Mouse (Mus musculus) gastrocnemius, adult 2 months (tissue): Measurements from ENCODE around the gene U2af1. TPM values are rescaled to one million over a fixed set of nuclear protein-coding genes. Genes with fewer than 3 reads are reported as not detected.

Source experiments
- DNase-seq: peaks from one replicate; pipeline ENCODE4 v3.0.0; 2022
- H3K27ac ChIP-seq: fragments of 200-600 bp; 2 replicates; pipeline ENCODE4 v1.8.1; 2022; ENCODE audit warnings: mild to moderate bottlenecking
- H3K4me3 ChIP-seq: fragments of 200-600 bp; 2 replicates; pipeline ENCODE4 v1.8.1; 2022; ENCODE audit warnings: mild to moderate bottlenecking, moderate library complexity
- CTCF ChIP-seq: fragments of 200-600 bp; IDR thresholded peaks from 2 replicates; pipeline ENCODE4 v1.8.1; 2022; ENCODE audit warnings: antibody characterized with exemption, mild to moderate bottlenecking, moderate library complexity
- intact Hi-C: fragments of 180-260 bp; cut with DNase I; formaldehyde crosslinking; loops from one replicate; pipeline ENCODE4 v1.15.1; 2025
- total RNA-seq, 2 experiments: library from RNA; stranded (reverse); gene quantifications; 2 replicates each; pipeline ENCODE4 v1.2.3; 2021

Gene U2af1
- total RNA-seq, 2 experiments from 2014 or later, result 67.8 to 68.3 TPM

DNA sequence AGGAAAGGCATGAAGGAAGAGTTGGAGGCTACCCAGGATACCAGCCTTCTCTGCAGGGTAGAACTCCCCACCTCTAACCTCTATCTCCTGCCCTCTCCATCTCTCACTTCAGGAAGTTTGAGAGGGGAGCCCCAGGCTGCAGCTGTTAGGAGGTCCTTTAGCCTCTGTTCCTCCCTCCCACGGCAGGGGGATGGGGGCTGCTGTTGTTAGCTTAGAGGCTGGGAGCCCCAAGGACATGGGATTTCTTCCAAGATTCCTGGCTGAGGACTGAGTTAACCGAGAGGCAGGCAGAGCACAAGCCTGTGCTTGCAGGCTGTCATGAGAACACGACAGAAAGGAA is 27.5 kb upstream of the U2af1 start:
- intact Hi-C loops, result loop anchor here (10.0 kb wide), 1 partner anchor 529 kb away; no protein-coding TSS in a partner anchor
- no peak for TF ChIP-seq CTCF
- peak overlapping the region; percentile 70 for H3K27ac ChIP-seq
- no peak overlapping the region for H3K4me3 ChIP-seq
- no peak for DNase-seq

GRCm38 (mm10) chr17:31685514-31686224 is 27.0 kb upstream of the U2af1 start:
- peak overlapping the region; percentile 38 for H3K4me3 ChIP-seq
- intact Hi-C loops, result loop anchor here (1.0 to 10.0 kb wide), 3 partner anchors 340 to 529 kb away; no protein-coding TSS in a partner anchor
- peak overlapping the region; percentile 70 for H3K27ac ChIP-seq
- peak; percentile 91 for DNase-seq
- TF ChIP-seq CTCF, result no peak; the same call in none of the 2 replicates

DNA sequence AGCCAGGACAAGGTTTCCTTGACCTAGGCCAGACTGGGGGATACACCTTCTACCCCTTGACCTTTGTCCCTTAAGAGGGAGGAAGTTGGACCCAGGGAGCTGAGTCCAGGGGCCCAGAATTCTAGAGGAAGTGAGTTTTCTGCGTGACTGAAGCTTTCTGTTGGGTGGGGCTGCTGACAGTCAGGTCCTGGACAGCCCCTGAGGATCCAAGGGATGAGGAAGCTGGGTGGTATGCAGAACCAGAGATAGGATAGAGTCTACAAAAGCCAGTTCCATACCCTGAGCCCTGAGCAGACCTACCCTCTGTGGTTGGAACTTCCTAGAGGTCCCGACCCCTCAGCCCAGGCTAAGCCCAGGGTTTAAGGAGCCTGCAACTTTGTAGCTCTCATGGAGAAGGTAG is 21.8 kb upstream of the U2af1 start:
- intact Hi-C loops, result loop anchor here (10.0 kb wide), 1 partner anchor 534 kb away; no protein-coding TSS in a partner anchor
- H3K4me3 ChIP-seq, result no peak overlapping the region
- H3K27ac ChIP-seq, result no peak overlapping the region
- no peak for DNase-seq
- TF ChIP-seq CTCF, result no peak

DNA sequence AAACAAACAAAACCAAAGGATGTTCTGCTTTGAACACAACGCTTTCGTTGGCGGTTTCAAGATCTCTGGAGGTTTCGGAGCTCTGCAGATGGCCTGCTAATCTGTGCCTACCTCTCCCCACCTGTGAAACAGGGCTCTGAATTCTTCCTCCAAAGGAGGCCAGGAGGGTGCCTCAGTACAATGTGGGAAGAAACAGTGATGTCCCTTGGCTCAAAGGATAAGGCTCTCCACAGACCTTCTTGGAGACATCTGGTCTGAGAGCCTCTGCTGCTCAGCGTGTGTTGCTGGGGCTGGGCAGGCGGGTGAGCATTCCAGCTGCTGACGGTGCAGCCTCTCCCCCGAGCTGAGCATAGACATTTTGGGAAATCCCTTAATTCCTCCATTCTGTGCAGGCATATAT is 18.8 kb upstream of the U2af1 start, which contains the start of gene Cryaa:
Gene Cryaa, plus strand, starts transcription at position 301 of the 400 bp plus-strand sequence.
- no peak within 1 kb of the TSS for H3K27ac ChIP-seq
- TF ChIP-seq CTCF, result no peak
- intact Hi-C loops, result no loop called here
- no peak for DNase-seq
- no peak within 1 kb of the TSS for H3K4me3 ChIP-seq

GRCm38 (mm10) chr17:31674426-31674825 is 15.7 kb upstream of the U2af1 start:
- no peak for DNase-seq
- H3K27ac ChIP-seq, result no peak overlapping the region
- H3K4me3 ChIP-seq, result no peak overlapping the region
- intact Hi-C loops, result no loop called here
- no peak for TF ChIP-seq CTCF

GRCm38 (mm10) chr17:31672279-31672678 is 13.6 kb upstream of the U2af1 start:
- TF ChIP-seq CTCF, result no peak
- DNase-seq, result no peak
- Histone ChIP-seq H3K27ac (no peak overlapping the region), H3K4me3 (no peak overlapping the region)
- intact Hi-C loops, result no loop called here

- H3K27ac ChIP-seq, result no peak overlapping the region
- TF ChIP-seq CTCF, result no peak
- H3K4me3 ChIP-seq, result no peak overlapping the region
- no peak for DNase-seq
- intact Hi-C loops, result no loop called here
These were observed 13.0 kb upstream of the U2af1 start for GRCm38 (mm10) chr17:31671698-31672097.

- peak; percentile 37 for DNase-seq
- intact Hi-C loops, result no loop called here
- no peak for TF ChIP-seq CTCF
- Histone ChIP-seq H3K27ac (no peak overlapping the region), H3K4me3 (no peak overlapping the region)
These were observed 11.5 kb upstream of the U2af1 start for GRCm38 (mm10) chr17:31670163-31670562.

- intact Hi-C loops, result no loop called here
- TF ChIP-seq CTCF, result no peak
- no peak overlapping the region for H3K4me3 ChIP-seq
- no peak overlapping the region for H3K27ac ChIP-seq
- DNase-seq, result no peak
These were observed 9.6 kb upstream of the U2af1 start for GRCm38 (mm10) chr17:31668306-31668705.

DNA sequence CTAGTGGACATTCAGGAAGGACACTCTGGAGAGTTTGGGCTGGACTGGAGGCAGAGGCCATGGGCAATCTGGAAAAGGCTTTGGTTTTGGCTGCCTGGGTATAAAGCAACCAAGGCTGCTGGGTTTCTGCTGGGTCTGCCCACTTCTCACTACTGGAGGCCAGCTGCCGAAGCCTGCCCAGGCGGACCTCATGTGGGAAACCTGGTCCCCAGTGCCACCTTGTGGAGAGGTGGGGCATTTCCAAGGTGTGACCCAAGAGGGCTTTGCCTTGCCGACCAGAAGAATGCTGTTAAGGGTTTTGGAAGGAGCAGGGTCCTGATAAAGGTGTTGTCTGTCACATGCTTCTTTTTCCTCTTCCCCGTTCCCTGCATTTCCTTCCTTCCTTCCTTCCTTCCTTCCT is 6.1 kb upstream of the U2af1 start:
- peak; percentile 87 for DNase-seq
- H3K4me3 ChIP-seq, result no peak overlapping the region
- H3K27ac ChIP-seq, result no peak overlapping the region
- intact Hi-C loops, result loop anchor here (2.0 to 5.0 kb wide), 3 partner anchors 152 to 334 kb away; no protein-coding TSS in a partner anchor
- peak; percentile 89 for TF ChIP-seq CTCF

- H3K27ac ChIP-seq, result no peak overlapping the region
- intact Hi-C loops, result loop anchor here (5.0 kb wide), 1 partner anchor 151 kb away; no protein-coding TSS in a partner anchor
- DNase-seq, result no peak
- H3K4me3 ChIP-seq, result no peak overlapping the region
- TF ChIP-seq CTCF, result peak; percentile 31; the same call in 1 of the 2 replicates
These were observed 4.2 kb upstream of the U2af1 start for GRCm38 (mm10) chr17:31662855-31663254.

DNA sequence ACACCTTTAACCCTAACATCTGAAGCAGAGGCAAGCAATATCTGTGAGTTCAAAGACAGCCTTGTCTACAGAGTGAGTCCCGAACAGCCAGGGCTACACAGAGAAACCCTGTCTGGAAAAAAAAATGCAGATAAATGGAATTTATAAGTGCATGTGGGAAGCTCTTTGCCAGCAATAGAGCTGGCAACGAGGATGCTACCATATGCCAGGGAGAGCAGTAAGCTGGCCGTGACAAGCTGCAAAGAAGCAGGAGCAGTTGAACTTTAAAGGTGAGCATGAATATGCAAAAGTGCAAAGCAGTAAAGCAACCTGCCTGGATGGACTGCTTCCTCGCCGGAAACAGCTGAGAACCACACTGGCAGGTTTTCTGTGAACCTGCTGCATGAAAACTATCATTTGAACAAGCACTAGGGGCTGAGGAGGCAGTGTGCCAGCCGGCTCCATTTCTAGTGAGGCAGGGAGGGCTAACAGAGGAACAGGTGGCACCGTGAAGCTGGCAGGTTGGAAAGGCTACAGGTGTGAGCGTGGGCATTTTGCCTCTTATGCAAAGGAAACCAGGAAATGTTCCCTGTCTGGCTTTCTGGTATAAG is 2.1 kb upstream of the U2af1 start:
- no peak for TF ChIP-seq CTCF
- DNase-seq, result no peak
- no peak overlapping the region for H3K27ac ChIP-seq
- intact Hi-C loops, result loop anchor here (5.0 kb wide), 1 partner anchor 148 kb away; no protein-coding TSS in a partner anchor
- H3K4me3 ChIP-seq, result no peak overlapping the region

- intact Hi-C loops, result loop anchor here (5.0 kb wide), 1 partner anchor 91 kb away; no protein-coding TSS in a partner anchor
- peak overlapping the region; percentile 99 for H3K27ac ChIP-seq
- TF ChIP-seq CTCF, result no peak
These were observed 590 bp downstream of the U2af1 start for GRCm38 (mm10) chr17:31658136-31658467.

More at GRCm38 (mm10) chr17:31658136-31658467, 590 bp downstream of the U2af1 start:
- peak overlapping the region; percentile 74 for H3K4me3 ChIP-seq
- no peak for DNase-seq
